8 mouse cellular contexts compared by ENCODE assay signal in the genomic region with DNA sequence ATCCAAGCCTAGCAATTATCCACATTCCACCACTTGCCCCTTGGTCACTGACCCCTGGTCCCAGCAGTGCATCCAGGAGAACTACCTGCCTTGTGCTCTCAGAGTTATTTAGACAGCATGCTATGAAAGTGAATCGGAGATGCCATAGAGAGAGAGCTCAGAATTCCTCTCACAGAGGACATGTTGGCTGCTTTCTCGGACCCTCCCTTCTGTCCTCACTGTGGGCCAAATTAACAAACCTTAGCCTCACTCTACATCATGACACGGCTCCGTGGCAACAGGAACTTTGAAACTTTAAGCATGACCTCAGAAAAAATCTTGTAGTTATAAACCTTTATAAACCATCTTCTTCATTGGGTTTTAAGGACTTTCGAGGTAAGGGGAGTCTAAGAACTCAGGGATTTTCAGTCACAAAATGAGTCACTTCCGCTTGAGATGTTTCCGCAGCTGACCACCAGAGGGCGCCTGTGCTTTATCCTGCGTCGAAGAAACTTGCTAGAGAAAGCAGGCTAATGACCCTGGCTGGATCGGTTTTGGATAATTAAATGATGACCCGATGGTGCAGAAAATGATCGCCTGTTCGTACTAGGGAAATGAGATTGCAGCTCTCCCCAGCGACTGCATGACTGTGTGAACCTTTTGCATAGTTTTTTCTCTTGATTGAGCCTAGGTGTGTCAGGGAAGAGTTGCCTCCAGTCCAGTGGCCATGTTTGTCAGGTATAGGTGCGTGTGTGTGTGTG.
A peak's percentile ranks its signal among the peaks of the same experiment; 100 is the strongest.
DNase-seq lines count a peak whose midpoint lies in the region; TF ChIP-seq lines count a peak whose summit lies in the region.

No protein-coding gene starts in this region.

- in situ Hi-C loops in ES-E14 (cut with MboI; ENCODE audit: low sequenced_read_pairs in 2 of 2, unreplicated experiment in 2 of 2) = no loop called here

- H3K4me1 ChIP-seq in ES-E14 (ENCODE audit: control insufficient read depth in 2 of 2, insufficient read depth in 2 of 2, low read length in 2 of 2, poor library complexity in 1 of 2) = no peaks in the 10 kb centered on the region

- DNase-seq in ES-E14 (ENCODE audit: low read depth, low spot score) = peak; percentile 61
- DNase-seq in adrenal gland, postnatal 14 days = peak; percentile 79
- DNase-seq in embryo, embryonic 11.5 days (ENCODE audit: low read depth, low spot score) = peak; percentile 43
- peak; percentile 6 to 16 for DNase-seq in heart, adult 9 months (ENCODE audit: low spot score in 2 of 2)
- peak; percentile 81 for DNase-seq in kidney, postnatal 10 days
- peak; percentile 73 for DNase-seq in lung, postnatal 10 days
- peak; percentile 16 for DNase-seq in retina, adult 2 months (ENCODE audit: low read depth, low spot score)
- no peak for DNase-seq in T-cell, adult 2 months (ENCODE audit: low spot score)

- H3K36me3 ChIP-seq in ES-E14 (ENCODE audit: control insufficient read depth, insufficient read depth, low read length, poor library complexity, severe bottlenecking) = no peaks in the 10 kb centered on the region

- no peak overlapping the region for H3K9ac ChIP-seq in ES-E14 (ENCODE audit: insufficient read depth, low read depth, low read length, poor library complexity, severe bottlenecking)

- H3K9me3 ChIP-seq in ES-E14 (ENCODE audit: control insufficient read depth, insufficient read depth, low read depth, low read length) = no peaks in the 10 kb centered on the region

- H3K27ac ChIP-seq in ES-E14 (ENCODE audit: insufficient read depth, low read depth, low read length, poor library complexity, severe bottlenecking) = no peak overlapping the region

- no peak overlapping the region for H3K4me3 ChIP-seq in ES-E14 (ENCODE audit: insufficient read depth in 1 of 2, low read depth in 1 of 2, low read length in 2 of 2, poor library complexity in 1 of 2, severe bottlenecking in 1 of 2)

TF ChIP-seq in ES-E14, 5 proteins besides CTCF, POLR2A, EP300 and RAD21:
- no peak for TF ChIP-seq HCFC1 (IDR thresholded peaks at IDR 0.05; ENCODE audit: borderline replicate concordance, insufficient read depth, low read length)
- TF ChIP-seq ZC3H11A (IDR thresholded peaks at IDR 0.05; ENCODE audit: borderline replicate concordance, low read depth, low read length) = peak; percentile 87
